Mouse (Mus musculus) heart, adult 8-10 months (tissue): Measurements from ENCODE around the gene Rffl. TPM values are rescaled to one million over a fixed set of nuclear protein-coding genes. Genes with fewer than 3 reads are reported as not detected.

Source experiments
- DNase-seq: peaks from one replicate; pipeline ENCODE4 v3.0.0; 2022; ENCODE audit warnings: low spot score
- total RNA-seq, 4 experiments: library from RNA; stranded (reverse); gene quantifications; 2 replicates each; pipeline ENCODE4 v1.2.4; 2022

Gene Rffl
- total RNA-seq, 4 experiments from 2014 or later: 3.8 to 4.7 (median 4.7) TPM

DNA sequence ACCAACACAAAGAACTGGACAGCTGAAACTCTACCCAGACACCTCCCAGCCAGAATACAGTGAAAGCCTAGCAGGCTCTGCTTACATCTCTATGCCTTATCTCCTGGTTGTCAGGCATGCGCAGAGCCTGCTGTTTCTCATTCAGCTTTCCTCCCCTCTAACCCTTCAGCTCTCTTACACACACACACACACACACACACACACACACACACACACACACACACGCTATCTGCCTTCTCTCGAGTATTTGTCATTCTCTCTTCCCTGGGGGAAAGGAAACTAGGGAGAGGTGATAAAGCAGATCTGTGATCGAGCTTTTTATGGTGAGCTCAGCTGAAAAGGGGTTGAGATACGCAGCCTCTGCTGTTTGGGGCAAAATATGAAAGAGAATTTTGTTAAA is 3.9 kb upstream of the Rffl start:
- DNase-seq: no peak

DNA sequence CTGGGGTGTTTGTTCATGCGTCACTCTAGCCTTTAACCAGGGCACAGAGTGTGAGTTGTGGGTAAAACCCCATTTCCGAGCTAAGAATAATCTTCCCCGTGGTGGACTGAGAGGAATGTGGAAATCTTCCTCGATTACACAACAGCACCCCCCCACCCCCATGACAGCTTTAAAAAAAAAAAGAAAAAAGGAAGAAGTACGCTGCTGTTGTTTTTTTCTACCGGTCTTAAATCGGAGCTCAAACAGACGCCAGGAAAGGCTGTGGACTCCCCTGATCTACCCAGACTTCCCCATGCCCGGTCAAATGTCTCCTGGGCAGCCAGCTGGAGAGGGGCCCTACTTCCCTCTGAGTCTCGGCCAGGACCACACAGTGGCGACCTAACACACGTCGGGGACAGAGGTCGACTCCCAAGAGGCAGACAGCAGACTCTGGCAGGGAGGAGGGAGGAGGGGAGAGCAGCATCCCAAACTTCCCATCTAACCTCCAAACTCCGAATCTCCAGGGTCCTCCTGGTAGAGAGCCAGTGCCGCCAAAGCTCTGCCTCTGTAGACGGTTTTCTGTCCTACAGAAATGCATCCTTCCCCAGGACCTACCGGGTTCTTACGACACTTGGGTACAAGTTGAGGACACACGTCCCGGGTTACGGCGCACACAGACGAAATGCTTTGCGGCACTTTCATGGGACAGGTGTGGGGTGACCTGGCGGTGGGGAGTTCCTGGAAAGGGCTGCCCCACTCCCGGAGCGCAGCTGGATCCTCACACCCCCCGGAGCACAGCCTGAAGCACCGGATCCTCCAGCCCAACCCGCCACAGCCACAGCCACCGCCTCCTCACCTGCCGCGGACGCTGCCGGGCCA is 608 bp downstream of the Rffl start:
- peak; percentile 55 for DNase-seq

DNA sequence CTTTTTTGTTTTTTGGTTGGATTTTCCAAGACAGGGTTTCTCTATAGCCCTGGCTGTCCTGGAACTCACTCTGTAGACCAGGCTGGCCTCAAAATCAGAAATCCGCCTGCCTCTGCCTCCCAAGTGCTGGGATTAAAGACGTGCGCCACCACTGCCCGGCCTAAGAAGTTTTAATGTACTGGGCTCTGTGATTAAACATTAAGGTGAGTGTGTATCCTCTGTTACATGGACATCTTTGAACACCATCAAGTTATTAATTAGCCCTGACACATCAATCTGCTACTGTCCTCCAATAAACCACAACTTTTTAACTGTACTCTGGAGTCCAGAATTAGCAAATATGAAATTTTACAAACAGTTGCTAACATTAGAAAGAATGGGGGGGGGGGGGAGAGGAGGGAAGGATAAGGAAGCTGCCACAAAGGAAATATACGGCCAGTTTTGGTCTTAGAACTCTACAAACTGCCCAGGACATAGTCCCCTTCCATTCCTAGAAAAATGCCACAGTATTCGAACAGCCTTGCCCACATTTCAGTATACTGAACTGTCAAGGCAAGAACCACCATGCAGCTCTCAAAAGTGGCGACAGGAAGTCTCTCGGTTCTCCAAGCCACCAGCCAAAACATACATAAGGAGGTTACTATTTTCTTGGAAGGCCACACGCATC is 1.4 kb downstream of the Rffl start:
- no peak for DNase-seq

DNA sequence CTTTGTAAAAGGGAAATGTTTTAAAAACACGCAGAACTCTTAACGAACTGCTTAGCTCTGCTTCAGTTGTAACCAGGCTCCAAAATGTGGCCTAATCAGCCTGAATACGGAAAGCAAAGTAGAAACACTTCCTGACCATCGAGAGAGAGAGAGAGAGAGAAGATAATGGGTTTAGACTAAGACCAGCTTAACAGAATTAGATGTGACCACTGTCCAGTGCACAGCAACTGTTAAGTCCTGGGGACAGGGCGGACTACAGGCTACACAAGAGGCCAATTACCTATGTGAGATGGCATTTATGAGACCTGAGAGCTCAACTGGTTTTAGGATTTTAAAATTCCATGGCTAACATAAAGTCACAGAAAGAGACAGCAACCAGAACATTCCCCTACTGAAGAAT is 3.1 kb downstream of the Rffl start:
- no peak for DNase-seq

DNA sequence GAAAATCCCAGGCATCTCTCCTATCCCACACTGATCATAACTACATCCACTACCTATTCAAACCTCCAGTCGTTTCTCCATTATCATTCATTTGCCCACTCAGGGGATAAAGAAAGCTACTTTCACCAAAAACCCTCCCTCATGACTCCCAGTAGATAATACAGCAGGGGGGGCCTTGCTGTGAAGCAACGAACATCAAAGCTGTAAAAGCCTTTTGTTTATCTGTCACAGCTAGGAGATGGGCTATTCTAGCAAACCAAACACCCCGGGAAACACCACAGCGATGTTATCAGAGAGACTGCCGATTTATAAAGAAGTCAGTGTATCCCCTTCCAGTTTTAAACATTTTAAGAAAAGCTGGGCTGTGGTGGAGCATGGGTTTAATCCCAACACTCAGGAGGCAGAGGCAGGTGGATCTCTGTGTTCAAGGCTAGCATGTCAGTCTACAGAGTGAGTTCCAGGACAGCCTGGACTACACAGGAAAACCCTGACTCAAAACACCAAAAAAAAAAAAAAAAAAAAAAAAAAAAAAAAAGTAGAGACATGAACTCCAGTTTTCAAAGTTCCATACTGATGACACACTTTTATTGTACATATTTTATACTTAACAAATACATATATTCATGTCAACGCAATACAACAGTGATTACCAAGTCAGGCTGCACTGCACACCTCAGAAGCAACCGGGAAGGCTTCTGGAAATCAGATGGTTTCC is 4.0 kb downstream of the Rffl start:
- DNase-seq: no peak

DNA sequence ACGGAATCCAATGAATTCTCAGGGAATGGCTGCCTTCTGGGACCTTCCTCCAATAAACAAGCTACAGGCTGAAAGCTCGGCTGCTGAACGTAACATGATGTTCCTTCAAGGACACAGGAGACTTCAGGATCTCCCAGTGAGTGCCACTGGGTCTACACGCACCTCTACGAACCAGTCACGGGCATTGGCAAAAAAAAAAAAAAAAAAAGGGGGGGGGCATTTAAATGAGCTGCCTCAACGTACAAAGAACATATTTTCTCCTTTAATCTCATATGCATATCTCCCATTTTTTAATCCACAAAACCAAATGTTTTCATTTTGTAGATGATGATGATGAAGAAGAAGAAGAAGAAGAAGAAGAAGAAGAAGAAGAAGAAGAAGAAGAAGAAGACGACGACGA is 5.1 kb downstream of the Rffl start:
- DNase-seq: no peak

DNA sequence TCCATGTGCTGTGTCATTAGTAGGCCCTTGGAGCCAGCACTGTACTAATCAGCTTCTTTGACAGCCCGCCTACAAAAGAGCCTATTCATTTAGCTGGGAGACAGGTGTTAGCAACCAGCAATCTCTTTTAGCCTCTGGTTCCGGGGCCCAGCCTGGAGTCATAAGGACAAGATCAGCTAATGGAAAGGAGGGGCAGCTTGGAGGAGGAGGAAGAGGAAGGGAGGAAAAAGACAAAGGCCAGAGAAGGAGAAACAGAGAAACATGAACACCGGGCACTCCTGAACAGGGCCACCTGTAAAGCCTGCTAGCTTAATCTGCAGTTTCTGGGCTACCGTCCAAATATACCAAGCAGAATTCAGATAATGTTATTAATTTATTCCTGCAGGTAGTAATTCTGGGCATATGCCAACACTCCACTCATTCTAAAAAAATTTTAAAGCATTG is 7.5 kb downstream of the Rffl start:
- DNase-seq: no peak

DNA sequence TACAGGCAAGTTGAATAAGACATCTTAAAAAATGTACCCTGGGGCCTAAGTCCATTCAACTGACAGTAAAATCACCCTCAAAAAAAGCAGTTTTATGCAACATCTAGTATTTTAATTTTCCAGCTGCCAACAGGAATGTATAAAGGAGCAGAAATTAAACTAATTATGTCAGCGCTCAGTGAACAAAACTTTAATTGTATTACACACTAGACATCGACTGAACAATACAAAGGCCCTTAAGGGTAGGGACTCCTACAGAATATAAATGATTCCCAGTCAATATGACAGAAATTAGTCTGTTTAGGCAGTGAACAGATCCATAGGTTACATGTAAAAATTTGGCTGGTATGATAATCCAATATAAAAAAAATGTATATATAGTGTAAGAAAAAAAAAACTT is 8.0 kb downstream of the Rffl start:
- no peak for DNase-seq

DNA sequence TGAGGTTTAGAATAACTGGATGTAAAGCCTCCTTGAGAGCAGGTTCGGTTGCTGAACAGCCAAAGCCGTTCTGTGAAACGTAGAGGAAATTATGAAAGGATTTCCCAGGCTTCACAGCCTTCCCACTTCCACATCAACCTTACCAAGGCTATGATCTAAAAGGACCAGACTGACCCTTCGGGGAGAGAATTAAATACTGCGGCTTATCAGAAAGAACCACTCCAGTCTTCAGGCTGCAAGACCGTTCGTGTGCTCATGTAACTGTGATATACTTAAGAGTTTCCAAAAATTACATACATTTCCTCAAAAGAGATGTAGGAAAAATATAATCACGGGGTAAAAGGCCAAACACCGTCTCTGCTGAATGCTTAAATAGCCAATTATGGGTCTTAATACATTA is 8.4 kb downstream of the Rffl start:
- DNase-seq: no peak

DNA sequence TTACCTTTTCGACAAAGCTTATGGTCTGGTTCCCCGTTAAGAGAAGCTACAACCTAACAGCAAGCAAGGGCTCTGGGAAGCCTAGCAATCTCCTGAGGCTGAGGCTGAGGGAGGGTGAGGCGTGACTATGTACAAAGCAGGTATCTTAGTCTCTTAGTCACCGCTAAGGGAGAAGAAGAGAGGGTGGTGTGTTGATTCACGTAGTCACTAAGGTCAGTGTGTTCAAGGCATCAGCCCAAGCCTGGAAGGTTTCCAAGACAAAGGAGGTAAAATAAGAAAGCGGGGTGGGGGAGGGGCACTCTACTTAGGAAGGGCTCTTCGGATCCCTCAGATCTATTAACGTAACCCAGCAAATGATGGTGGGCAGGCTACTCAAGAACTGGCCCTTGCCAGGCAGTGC is 9.5 kb downstream of the Rffl start:
- DNase-seq: no peak

DNA sequence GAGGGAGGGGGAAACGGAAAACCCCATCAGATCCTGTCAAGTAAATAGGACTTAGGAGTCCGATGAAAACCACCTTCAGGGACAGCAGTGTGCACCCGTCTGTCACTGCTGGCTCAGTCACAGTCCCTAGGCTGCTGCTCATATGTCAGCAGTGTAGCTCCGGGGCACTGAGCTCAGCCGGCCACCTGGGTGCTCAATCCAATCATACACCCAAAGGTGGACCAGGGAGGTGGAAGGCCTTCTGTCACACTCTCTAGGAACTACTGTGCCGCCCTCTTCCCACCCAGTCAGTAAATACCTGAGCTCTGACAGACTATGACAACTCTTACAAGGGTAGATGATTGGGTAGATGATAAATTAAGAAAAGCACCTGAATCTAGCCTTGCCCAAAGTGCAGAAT is 10.3 kb downstream of the Rffl start:
- no peak for DNase-seq

DNA sequence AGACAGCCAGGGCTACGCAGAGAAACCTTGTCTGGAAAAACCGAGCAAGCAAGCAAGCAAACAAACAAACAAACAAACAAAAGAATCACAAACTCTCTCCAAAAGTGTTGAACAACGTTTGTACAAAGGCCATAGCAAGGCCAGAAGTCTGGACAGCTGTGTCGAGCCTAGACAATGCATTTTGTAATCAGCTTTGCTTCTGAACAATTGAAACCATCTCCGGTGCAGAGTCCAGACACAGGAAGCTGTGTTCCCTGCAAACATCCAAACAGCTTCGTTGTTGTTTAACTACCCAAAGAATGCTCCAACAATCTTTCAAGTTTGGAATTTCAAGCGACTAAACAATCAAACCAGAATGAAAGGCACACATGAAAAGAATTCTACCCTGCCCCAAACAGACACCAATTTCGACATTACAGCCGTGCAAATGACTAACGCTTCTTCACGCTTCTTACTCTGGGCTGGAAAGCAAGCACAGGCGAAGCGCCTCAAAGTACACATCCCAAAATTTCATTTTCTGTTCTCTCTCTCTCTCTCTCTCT is 13.6 kb downstream of the Rffl start:
- no peak for DNase-seq

DNA sequence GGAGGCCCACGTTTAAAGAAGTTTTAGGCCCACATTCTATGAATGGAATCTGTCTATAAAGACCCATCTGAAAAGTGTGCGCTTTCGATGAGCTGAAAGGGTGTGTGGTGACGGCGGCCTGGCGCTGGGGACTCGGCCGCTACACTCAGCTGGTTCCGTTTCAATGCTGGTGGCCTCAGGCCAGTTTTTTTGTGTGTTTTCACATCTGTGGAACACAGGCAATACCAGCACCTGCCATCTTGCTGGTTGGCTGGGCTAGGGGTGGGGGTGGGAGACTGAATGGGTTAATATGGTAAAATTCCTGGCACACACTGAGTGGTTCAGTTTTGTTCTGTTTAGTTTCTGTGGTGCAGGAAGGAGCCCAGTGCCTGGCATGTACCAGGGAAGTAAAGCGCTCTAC is 15.0 kb downstream of the Rffl start:
- no peak for DNase-seq

DNA sequence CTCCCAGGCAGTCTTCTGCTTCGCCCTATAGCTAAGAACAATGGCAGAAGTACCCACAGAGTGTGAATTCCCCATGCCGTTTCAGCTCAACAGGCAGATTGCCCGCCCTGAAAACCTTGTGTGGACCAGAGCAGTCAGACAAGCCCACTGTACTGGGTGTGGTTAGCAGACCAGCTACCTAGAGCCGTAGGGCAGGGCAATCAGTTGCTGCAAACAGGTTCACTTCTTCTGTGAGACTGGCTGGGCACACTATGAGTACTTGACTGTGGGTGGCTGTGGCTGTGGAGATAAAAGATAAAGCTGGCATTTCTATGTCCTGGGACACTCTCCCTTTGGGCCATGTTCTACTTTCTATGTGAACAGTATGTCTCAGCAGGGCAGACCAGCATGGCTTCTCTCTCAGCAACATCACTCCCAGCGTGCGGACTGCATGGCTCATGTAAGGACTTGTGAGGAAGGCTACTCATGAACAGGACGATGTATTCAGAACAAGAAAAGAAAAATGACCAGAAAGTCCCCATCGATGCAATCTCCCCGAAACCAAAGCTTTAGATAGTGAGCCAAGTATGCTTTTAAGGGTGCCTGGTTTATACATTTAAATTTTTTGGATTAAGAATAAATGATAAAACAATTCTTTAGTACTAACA is 15.6 kb downstream of the Rffl start:
- DNase-seq: no peak

DNA sequence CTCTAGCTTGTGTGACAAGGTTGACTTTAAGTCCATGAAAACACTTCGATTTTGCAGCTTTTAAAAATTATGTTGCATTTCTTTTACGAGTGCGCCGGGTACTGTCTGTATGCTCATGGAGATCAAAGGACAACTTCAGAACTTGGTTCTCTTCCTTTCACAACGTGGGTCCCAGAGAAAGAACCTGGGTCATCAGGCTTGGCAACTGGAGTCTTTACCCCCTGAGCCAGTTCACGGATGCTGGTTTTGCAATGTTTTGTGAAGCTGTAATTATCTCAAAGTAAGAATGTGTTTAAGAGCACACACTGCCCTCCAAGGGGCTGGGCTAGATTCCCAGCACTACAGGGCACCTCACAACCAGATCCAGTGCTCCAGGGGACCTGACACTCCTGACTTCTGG is 16.9 kb downstream of the Rffl start:
- no peak for DNase-seq

DNA sequence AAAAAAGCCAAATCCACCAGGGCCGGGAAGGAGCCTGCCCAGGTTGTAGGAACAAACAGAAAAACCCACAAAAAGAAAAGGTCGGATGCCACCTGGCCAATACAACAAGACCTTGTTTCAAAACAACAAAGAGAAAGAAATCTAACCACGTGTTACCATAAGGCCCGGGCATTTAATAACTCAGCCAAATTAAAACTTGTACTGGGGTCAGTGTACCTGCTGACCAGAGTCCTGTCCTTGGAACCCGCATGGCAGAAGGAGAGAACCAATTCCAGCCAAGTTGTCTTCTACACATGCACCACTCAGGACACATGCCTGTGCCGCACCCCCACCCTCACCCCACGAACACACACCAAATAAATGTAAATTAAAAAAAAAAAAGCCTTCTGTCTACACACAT is 18.1 kb downstream of the Rffl start:
- DNase-seq: no peak

DNA sequence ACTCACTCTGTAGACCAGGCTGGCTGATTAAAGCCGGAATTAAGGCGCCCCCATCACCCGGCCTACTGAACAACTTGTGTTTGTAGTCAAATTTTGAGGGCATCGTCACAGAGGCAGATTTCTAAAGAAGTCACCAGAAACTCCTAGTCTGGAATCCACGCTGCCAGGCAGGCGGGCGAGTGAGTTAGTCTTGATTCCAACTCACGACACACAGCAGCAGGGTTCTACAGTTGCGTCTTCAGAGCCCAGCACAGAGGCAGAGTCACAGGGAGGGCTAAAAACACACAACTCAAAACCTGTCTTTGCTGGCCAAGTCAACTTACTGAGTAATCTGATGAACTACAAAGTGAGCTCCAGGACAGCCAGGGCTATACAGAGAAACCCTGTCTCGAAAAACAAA is 18.5 kb downstream of the Rffl start:
- no peak for DNase-seq

DNA sequence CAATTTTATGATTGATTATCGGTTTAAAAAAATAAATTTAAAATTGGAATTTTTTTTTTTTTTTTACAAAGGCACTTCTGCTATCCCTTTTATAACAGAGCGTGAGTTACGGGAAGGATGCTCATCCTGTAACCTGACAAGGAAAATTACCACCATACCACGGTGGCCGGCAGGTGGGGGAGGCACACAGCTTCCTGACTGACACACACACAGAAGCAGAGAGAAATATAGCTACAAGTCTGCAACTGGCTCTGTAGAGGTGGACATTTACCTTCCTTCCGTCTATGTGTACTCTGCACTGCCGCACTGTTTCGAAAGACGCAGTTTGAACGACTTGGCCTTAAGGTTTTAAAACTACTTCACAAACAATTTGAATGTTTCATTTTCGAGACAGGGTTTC is 18.9 kb downstream of the Rffl start:
- DNase-seq: no peak

DNA sequence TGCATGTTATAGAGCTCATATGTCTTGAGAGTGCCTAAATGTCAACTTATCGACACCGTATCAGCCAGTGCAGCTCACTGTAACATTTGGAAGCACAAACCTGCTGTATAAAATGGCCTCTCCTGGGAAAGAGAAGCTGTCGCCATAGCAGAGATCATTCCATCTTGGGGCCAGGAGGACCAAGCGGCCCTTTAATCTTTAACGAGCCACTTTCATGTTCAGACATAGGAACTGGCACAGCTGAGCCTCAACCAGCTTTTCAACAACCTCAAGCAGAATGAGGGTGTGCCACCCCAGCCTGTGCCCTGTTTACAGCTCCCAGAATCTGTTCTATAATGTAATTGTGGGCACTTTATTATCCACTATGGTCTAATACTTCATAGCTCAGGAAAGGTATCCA is 20.8 kb downstream of the Rffl start:
- no peak for DNase-seq

DNA sequence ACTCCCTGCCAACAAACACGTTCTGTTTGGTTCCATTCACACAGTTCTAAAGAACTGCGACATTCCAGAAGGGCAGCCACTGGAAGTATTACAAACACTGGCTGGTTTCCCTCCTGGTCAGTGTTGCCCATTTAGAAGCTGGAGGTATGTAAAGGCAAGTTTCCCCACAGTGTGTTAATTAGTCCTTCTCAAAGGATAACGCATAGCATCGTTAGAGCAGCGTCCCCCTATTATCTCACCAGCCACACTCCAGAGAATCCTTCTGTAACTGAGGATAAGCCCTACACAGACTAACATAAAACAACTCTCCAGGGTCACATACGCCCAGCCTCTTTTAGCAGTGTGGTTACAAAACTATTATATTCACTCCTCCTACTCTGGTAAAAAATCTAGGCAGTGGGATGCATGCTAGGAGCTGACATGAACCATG is 23.4 kb downstream of the Rffl start:
- DNase-seq: no peak

DNA sequence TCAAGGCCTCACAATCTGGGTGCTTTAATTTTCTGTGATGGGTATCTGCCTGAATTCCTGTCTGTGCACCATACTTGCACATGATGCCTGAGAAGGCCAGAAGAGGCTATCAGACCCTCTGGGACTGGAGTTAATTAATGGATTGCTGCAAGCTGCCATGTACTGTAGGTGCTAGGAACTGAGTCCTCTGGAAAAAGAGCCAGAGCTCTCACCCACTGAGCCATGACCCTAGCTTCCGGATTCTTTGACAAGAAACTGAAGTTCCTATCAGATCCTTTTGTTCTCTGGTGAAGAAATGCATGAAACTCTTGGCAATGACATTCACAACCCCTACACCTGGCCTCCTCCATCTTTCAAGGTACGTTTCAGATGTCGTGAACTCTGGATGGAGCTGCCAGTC is 24.1 kb downstream of the Rffl start:
- no peak for DNase-seq

DNA sequence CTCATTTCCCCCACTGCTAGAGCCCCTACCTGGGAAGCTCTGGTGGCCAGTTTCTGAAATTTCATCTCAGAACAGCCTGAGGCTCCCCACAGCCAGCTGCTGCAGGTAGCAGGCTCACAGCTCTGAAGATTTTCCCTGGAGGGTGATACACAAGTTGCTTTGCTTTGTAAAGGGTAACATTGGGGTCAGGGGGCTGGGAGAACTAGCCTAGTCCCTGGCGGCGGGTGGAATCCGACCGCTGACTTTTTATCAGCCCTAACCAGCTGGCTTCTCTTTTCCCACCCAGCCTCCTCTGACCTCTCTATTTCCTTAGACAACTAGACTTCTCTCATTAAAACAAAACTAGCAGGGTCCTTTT is 25.0 kb downstream of the Rffl start:
- no peak for DNase-seq
